Mouse (Mus musculus) neural tube, embryonic 13.5 days (tissue): ENCODE data around the gene Pex6. TPM values are rescaled to one million over a fixed set of nuclear protein-coding genes. Genes with fewer than 3 reads are reported as not detected.
A peak's percentile ranks its signal among the peaks of the same experiment; 100 is the strongest.

Experiments
- ATAC-seq: fragments of 200-750 bp; cut with Nextera tagmentation; 2 replicates; pipeline ENCODE4 v1.8.0; 2017; ENCODE audit warnings: low read depth, mild to moderate bottlenecking, moderate TSS enrichment, moderate library complexity
- H3K27ac ChIP-seq: fragments of 300-500 bp; sonication (generic); replicated peaks from 2 replicates; pipeline ENCODE4 v1.5.1; 2015; ENCODE audit warnings: moderate library complexity, mild to moderate bottlenecking, inconsistent platforms
- H3K27me3 ChIP-seq: fragments of 300-500 bp; sonication (generic); 2 replicates; pipeline ENCODE4 v1.6.1; 2015; ENCODE audit warnings: mild to moderate bottlenecking, inconsistent platforms
- H3K36me3 ChIP-seq: fragments of 300-500 bp; sonication (generic); 2 replicates; pipeline ENCODE4 v1.6.1; 2015; ENCODE audit warnings: mild to moderate bottlenecking, inconsistent platforms
- H3K4me1 ChIP-seq: fragments of 300-500 bp; sonication (generic); replicated peaks from 2 replicates; pipeline ENCODE4 v1.6.1; 2015; ENCODE audit warnings: inconsistent platforms
- H3K4me2 ChIP-seq: fragments of 300-500 bp; sonication (generic); 2 replicates; pipeline ENCODE4 v1.6.1; 2015; ENCODE audit warnings: inconsistent platforms, mild to moderate bottlenecking, moderate library complexity
- H3K4me3 ChIP-seq: fragments of 300-500 bp; sonication (generic); 2 replicates; pipeline ENCODE4 v1.5.1; 2015; ENCODE audit warnings: mild to moderate bottlenecking, inconsistent platforms
- H3K9ac ChIP-seq: fragments of 300-500 bp; sonication (generic); 2 replicates; pipeline ENCODE4 v1.6.1; 2015; ENCODE audit warnings: moderate library complexity, mild to moderate bottlenecking, inconsistent platforms
- H3K9me3 ChIP-seq: fragments of 300-500 bp; sonication (generic); 2 replicates; pipeline ENCODE4 v1.6.1; 2016; ENCODE audit warnings: inconsistent platforms
- WGBS: fragments of 180-500 bp; shearing (Covaris S2); methylation state at CpG from one replicate; pipeline ENCODE4 v1.1.7; 2015; 5-methylcytosine and 5-hydroxymethylcytosine counted together
- polyA plus RNA-seq: library from polyadenylated mRNA; unstranded; fragments of >200 nt; fragmentation: Nextera tagmentation; extraction: Ambion mirVana; gene quantifications from 2 replicates; pipeline ENCODE4 v1.2.1, GENCODE M21; 2015

Gene Pex6
- polyA plus RNA-seq, 1 experiment from 2014 or later: 23.2 TPM

DNA sequence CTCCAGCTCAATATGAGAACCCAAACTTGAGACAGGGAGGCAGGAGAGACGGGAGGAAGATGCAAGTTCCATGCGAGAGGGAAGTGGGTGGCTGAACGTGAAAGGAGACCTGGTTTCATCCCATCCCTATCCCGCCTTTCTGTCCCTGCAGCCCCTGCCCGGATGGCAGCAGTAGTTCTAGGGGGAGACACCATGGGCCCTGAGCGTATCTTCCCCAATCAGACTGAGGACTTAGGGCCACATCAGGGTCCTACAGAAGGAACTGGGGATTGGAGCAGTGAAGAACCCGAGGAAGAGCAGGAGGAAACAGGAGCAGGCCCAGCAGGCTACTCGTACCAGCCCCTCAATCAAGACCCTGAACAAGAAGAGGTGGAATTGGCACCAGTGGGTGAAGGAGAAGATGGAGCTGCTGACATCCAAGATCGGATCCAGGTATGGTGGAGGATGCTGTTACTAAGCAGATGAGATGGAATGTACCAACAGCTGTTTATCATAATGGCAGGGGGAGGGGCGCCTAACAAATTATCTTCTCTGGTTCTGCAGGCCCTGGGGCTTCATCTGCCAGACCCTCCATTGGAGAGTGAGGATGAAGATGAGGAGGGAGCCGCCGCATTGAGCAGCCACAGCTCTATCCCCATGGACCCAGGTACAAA, 29.7 kb upstream of the Pex6 start:
- Histone ChIP-seq H3K27me3 (no peaks in the 10 kb centered on the region), H3K27ac (peak overlapping the region; percentile 82), H3K4me2 (peak overlapping the region; percentile 94), H3K4me1 (peaks cover 29% of the 10 kb centered on the region), H3K36me3 (peaks cover 59% of the 10 kb centered on the region), H3K4me3 (peak overlapping the region; percentile 69), H3K9ac (peak overlapping the region; percentile 78), H3K9me3 (no peaks in the 10 kb centered on the region)
- ATAC-seq: peak; percentile 1; the same call in 1 of the 2 replicates
- WGBS: 26% methylated on average over 12 of the region's 12 CpGs

DNA sequence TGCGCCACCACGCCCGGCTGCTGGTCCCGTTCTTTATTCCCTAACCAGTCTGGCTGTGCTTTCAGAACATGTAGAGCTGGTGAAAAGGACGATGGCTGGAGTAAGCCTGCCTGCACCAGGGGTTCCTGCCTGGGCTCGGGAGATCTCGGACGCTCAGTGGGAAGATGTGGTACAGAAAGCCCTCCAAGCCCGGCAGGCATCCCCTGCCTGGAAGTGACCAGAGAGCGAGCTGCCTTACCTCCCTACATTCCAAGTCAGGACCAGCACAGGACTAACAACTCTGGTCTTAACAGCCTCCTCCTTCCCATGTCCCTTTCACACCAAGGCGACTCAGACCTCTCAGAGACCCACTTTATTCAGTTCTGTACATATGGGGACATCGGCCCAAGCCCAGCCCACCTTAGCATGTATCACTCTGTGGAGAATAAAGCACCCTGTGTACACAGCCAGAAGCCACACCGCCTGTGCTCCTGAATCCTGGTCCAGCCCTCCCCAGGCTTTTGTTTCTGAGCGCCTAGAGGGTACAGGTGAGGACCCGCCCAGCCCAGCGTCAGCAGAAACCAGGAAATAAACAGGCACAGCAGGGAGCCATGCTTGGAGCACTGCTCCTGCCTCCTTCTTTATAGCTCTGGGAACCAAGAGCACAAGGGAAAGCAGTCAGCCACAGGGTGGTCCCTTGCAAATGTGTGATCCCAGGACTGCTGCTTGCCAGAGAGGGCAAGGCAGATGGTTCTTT, 28.4 kb upstream of the Pex6 start:
- Histone ChIP-seq H3K9me3 (no peaks in the 10 kb centered on the region), H3K27ac (no peak overlapping the region), H3K9ac (no peak overlapping the region), H3K36me3 (peaks cover 59% of the 10 kb centered on the region), H3K4me1 (peaks cover 29% of the 10 kb centered on the region), H3K4me2 (no peak overlapping the region), H3K27me3 (no peaks in the 10 kb centered on the region), H3K4me3 (no peak overlapping the region)
- ATAC-seq: no peak
- WGBS: 80% methylated on average over 16 of the region's 16 CpGs

DNA sequence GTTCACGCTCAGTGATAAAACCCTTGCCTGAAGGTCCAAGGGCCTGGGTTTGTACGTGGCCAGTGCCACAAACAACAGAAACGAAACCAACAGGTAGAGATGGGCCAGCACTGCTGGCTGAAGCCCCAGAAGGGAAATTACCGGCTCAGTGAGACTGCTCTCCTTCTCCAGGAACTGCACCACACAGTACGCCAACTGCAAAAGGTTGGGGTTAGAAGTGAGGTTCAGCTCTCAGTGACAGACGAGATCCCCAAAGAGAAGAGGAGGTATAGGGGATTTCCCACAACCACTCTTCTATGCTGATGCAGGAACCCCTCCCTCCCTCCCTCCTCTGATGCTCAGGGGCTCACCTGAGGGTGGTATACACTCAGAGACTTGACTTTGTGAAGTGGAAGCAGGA, 25.4 kb upstream of the Pex6 start:
- no peaks in the 10 kb centered on the region for H3K27me3 ChIP-seq
- no peak overlapping the region for H3K27ac ChIP-seq
- H3K36me3 ChIP-seq: peaks cover 59% of the 10 kb centered on the region
- ATAC-seq: no peak
- no peaks in the 10 kb centered on the region for H3K9me3 ChIP-seq
- H3K9ac ChIP-seq: no peak overlapping the region
- WGBS: 91% methylated on average over 6 of the region's 6 CpGs
- H3K4me2 ChIP-seq: no peak overlapping the region
- H3K4me1 ChIP-seq: peaks cover 10% of the 10 kb centered on the region
- no peak overlapping the region for H3K4me3 ChIP-seq

DNA sequence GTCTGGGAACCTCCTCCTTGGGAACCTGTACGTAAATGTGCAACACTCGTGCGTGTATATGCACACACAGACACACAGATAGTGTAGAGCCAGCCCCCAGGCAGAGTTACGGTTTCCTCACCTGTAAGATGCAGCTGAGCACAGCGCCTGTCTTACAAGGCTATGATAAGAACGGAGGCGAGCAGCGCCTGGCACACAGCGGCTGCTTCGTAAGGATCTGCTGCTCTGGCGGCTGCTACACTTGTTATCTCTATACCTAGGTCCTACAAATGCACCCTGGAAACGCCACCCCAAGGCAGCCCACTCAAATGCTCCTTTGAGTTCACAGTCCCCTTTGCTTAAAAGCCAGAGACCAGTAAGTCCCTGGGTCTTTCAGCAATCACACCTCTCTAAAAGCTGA, 20.6 kb upstream of the Pex6 start:
- 95% methylated on average over 12 of the region's 12 CpGs for WGBS
- ATAC-seq: no peak
- H3K4me2 ChIP-seq: no peak overlapping the region
- peaks cover 32% of the 10 kb centered on the region for H3K36me3 ChIP-seq
- H3K27me3 ChIP-seq: no peaks in the 10 kb centered on the region
- no peak overlapping the region for H3K9ac ChIP-seq
- H3K27ac ChIP-seq: no peak overlapping the region
- H3K4me1 ChIP-seq: no peaks in the 10 kb centered on the region
- no peak overlapping the region for H3K4me3 ChIP-seq
- no peaks in the 10 kb centered on the region for H3K9me3 ChIP-seq

DNA sequence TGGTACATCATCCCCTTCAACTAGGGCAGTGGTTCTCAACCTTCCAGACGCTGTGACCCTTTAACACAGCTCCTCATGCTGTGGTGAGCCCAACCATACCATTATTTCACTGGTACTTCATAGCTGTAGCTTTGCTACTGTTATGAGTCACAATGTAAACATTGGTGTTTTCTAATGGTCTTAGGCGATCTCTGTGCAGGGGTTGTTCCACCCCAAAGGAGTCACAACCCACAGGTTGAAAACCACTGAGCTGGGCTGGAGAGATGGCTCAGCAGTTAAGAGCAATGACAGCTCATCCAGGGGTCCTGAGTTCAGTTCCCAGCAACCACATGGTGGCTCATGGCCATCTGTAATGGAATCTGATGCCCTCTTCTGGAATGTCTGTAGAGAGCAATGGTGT, 19.9 kb upstream of the Pex6 start:
- Histone ChIP-seq H3K27me3 (no peaks in the 10 kb centered on the region), H3K36me3 (peaks cover 32% of the 10 kb centered on the region)
- no peak for ATAC-seq

DNA sequence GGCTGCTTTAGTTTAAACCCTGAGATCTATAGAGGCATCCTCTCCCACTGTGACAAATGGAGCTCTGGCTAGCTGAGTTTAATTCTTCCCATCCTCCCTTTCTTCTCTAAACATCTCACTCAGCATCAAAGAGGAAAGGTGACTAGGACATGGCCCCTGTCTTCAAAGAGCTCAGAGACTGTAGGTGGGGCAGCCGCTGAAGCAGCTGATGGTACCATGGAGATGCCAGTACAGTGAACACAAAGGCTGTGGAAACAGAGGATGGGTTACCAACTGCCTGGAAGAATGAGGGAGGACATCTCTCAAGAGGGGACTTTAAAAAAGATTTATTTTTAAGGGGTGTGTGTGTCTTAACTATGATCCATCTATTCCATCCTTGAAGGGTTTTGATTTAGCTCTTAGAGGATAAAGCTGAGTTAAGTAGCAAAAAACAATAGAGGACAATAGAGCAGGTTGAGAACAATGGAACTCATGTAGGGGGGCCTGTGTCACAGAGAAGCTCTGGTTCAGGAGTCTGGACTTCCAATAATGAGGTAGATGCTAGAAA, 16.7 kb upstream of the Pex6 start:
- no peak overlapping the region for H3K27ac ChIP-seq
- H3K9me3 ChIP-seq: no peaks in the 10 kb centered on the region
- ATAC-seq: no peak
- no peaks in the 10 kb centered on the region for H3K4me1 ChIP-seq
- H3K36me3 ChIP-seq: peaks cover 38% of the 10 kb centered on the region
- no peak overlapping the region for H3K4me2 ChIP-seq
- 77% methylated on average over 1 of the region's 1 CpGs for WGBS
- no peak overlapping the region for H3K4me3 ChIP-seq
- no peaks in the 10 kb centered on the region for H3K27me3 ChIP-seq
- no peak overlapping the region for H3K9ac ChIP-seq

More for the DNA sequence above, 19.9 kb upstream of the Pex6 start:
- Histone ChIP-seq H3K4me3 (no peak overlapping the region), H3K4me1 (no peaks in the 10 kb centered on the region), H3K27ac (no peak overlapping the region), H3K9ac (no peak overlapping the region), H3K9me3 (no peaks in the 10 kb centered on the region), H3K4me2 (no peak overlapping the region)
- WGBS: 92% methylated on average over 2 of the region's 2 CpGs

DNA sequence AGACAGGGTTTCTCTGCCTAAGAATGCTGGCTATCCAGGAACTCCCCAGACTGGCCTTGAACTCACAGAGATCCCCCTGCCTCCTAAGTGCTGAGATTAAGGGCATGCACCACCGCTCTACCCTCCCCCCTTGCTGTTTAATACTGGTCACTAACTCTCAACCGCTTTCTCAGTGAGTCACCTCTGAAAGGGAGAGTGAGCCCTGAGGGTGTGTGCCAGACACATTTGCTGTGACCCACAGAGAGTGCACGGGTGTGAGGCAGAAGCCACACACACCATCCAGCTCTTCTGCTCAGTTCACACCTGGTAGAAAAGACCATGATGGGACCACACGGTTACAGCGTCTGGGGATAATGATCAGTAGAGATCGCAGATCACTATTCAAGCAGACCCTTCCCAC, 12.7 kb upstream of the Pex6 start:
- Histone ChIP-seq H3K4me2 (no peak overlapping the region), H3K9me3 (no peaks in the 10 kb centered on the region), H3K27ac (no peak overlapping the region), H3K9ac (no peak overlapping the region), H3K36me3 (peaks cover 42% of the 10 kb centered on the region), H3K27me3 (no peaks in the 10 kb centered on the region), H3K4me1 (peaks cover 27% of the 10 kb centered on the region), H3K4me3 (no peak overlapping the region)
- ATAC-seq: no peak
- 83% methylated on average over 6 of the region's 6 CpGs for WGBS

DNA sequence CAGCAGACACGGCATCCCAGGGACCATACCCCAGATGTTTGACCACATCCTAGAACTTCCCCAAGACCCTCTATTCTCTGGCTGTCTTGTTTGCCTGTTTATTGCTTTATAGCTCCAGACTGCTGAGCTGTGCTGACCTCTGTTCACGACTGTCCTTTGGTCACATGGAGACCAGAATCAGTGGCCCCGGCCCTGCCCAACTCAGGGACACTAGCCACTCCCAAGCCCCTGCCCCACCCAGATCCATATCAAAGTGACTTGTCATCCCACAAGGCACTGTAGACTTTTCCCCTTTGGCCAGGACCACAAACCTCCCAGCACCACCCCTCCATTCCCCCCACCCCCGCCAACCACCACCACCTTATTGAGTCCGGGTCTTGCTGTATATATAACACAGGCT, 12.0 kb upstream of the Pex6 start:
- no peak overlapping the region for H3K4me2 ChIP-seq
- H3K4me1 ChIP-seq: peaks cover 35% of the 10 kb centered on the region
- H3K27me3 ChIP-seq: no peaks in the 10 kb centered on the region
- H3K9ac ChIP-seq: no peak overlapping the region
- peaks cover 42% of the 10 kb centered on the region for H3K36me3 ChIP-seq
- ATAC-seq: no peak
- WGBS: 44% methylated on average over 5 of the region's 5 CpGs
- H3K27ac ChIP-seq: no peak overlapping the region
- H3K4me3 ChIP-seq: no peak overlapping the region
- H3K9me3 ChIP-seq: no peaks in the 10 kb centered on the region

DNA sequence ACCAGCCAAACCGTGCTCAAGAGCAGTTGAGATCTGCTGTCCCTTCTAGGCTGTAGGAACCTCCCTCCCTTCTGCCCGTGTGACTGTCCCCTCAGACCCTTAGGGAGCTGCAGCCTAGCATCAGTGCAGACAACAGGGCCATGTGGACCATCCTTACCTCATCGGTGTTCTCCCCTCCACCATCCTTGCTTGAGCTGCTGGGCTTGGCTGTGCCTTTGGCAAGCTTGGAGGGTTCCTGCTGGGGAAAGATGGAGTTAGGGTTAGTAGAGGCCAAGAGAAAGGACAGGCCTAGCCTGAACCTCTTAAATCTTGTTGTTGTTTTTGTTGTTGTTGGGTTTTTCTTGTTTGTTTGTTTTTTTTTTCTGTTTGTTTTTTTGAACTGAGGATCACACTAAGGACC, 11.4 kb upstream of the Pex6 start:
- no peak overlapping the region for H3K9ac ChIP-seq
- H3K27me3 ChIP-seq: no peaks in the 10 kb centered on the region
- no peak overlapping the region for H3K27ac ChIP-seq
- ATAC-seq: no peak
- no peak overlapping the region for H3K4me2 ChIP-seq
- peaks cover 35% of the 10 kb centered on the region for H3K4me1 ChIP-seq
- H3K4me3 ChIP-seq: no peak overlapping the region
- 83% methylated on average over 3 of the region's 3 CpGs for WGBS
- no peaks in the 10 kb centered on the region for H3K9me3 ChIP-seq
- H3K36me3 ChIP-seq: peaks cover 42% of the 10 kb centered on the region

DNA sequence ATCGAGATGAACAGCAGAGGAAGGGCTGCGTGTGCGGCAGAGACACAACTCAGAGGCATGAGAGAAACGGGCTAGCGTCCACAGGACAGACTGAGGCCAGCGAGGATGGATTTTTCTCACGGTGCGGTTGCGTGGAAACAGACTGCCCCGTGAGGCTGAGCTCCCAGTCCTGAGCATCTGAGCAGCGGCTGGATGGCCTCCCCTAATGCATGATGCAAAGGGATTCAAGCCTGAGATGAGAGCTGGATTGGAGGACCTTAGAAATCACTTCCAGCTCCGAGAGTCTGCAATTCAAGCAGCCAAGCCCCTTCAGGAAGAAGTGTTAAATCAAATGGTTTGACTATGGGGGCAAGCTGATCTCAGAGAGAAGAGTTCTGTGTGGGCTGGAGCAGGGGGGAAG, 9.8 kb upstream of the Pex6 start:
- Histone ChIP-seq H3K4me2 (0 out of 2 replicates have a peak overlapping the region, but pooled peaks have one; percentile 14), H3K9me3 (no peaks in the 10 kb centered on the region), H3K9ac (peak overlapping the region; percentile 55), H3K4me3 (no peak overlapping the region), H3K27me3 (no peaks in the 10 kb centered on the region), H3K36me3 (peaks cover 29% of the 10 kb centered on the region), H3K4me1 (peaks cover 45% of the 10 kb centered on the region), H3K27ac (0 out of 2 replicates have a peak overlapping the region, but pooled peaks have one; percentile 18)
- WGBS: 73% methylated on average over 12 of the region's 12 CpGs
- ATAC-seq: no peak

DNA sequence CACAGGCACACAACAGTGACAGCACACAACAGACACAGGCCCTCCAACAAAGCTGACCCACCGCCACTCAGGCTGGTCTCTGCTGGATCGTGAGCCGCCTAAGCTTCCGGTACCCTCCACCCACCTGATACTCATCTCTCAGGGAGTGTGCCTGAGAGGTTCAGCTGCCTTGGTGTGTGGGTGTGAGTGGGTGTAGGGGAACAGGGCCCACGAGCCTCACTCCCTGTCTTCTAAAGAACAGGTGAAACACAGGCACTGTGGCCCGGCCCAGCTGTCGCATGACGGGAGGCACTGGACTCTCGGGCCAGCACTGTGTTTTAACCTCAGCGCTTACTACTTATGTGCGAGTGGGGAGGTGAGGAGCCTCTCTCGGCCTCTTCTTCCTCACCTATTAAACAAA, 9.2 kb upstream of the Pex6 start:
- no peak for ATAC-seq
- no peak overlapping the region for H3K4me3 ChIP-seq
- no peaks in the 10 kb centered on the region for H3K9me3 ChIP-seq
- H3K9ac ChIP-seq: peak overlapping the region; percentile 55; the same call in 1 of the 2 replicates
- no peak overlapping the region for H3K27ac ChIP-seq
- peaks cover 45% of the 10 kb centered on the region for H3K4me1 ChIP-seq
- H3K27me3 ChIP-seq: no peaks in the 10 kb centered on the region
- peaks cover 29% of the 10 kb centered on the region for H3K36me3 ChIP-seq
- 0 out of 2 replicates have a peak overlapping the region, but pooled peaks have one; percentile 7 for H3K4me2 ChIP-seq
- WGBS: 92% methylated on average over 12 of the region's 12 CpGs

DNA sequence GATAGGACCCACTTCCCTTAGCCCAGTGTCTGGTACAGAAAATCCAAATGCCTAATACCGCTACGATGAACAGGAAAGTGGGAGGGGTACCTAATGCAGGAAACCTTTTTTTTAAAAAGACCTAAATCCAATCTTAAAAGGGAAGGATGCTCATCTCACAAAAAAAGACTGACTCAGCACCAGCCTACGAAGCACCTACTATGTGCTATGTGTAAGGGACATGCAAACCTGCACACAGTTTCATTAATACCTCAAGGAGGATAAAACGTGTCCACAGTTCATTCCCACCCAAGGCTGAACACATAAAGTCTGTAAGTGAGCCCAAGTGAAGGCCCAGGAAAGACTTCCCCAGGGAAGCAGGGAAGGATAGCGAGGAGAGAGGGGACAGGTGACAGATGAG, 8.8 kb upstream of the Pex6 start:
- Histone ChIP-seq H3K9me3 (no peaks in the 10 kb centered on the region), H3K9ac (peak overlapping the region; percentile 95), H3K27ac (no peak overlapping the region), H3K4me2 (peak overlapping the region; percentile 82), H3K4me1 (peaks cover 45% of the 10 kb centered on the region), H3K27me3 (no peaks in the 10 kb centered on the region), H3K4me3 (peak overlapping the region; percentile 93; the same call in 1 of the 2 replicates), H3K36me3 (peaks cover 28% of the 10 kb centered on the region)
- ATAC-seq: no peak
- 84% methylated on average over 5 of the region's 5 CpGs for WGBS
